Mouse (Mus musculus) MEL (cell line): ENCODE data around the gene Cat. TPM values are rescaled to one million over a fixed set of nuclear protein-coding genes. Genes with fewer than 3 reads are reported as not detected.

Experiments
- DNase-seq: peaks from one replicate; pipeline ENCODE4 v3.0.0; 2011; ENCODE audit warnings: low read depth, low spot score
- H3K27ac ChIP-seq: 2 replicates; pipeline ENCODE4 v1.5.1; 2012; ENCODE audit warnings: low read depth, mild to moderate bottlenecking, control low read depth, low read length, moderate library complexity; ENCODE audit not compliant: control insufficient read depth
- H3K27me3 ChIP-seq, 2 experiments: fragments of 150-350 bp in 1 of 2; sonication (generic) in 1 of 2; 2 replicates each; pipeline ENCODE4 v1.6.1; 2012; ENCODE audit warnings: low read length in 2 of 2, mild to moderate bottlenecking in 2 of 2, improper control_type of control experiment in 1 of 2, moderate library complexity in 1 of 2; ENCODE audit not compliant: insufficient read depth in 2 of 2, control insufficient read depth in 1 of 2
- H3K36me3 ChIP-seq, 2 experiments: 2 replicates each; pipeline ENCODE4 v1.6.1; 2012 to 2014; ENCODE audit warnings: low read length in 2 of 2, improper control_type of control experiment in 1 of 2, inconsistent platforms in 1 of 2, mild to moderate bottlenecking in 1 of 2; ENCODE audit not compliant: insufficient read depth in 2 of 2, control insufficient read depth in 1 of 2
- H3K4me1 ChIP-seq, 2 experiments: fragments of 150-350 bp in 1 of 2; sonication (generic) in 1 of 2; 2 replicates each; pipeline ENCODE4 v1.6.1; 2012; ENCODE audit warnings: low read length in 2 of 2, improper control_type of control experiment in 1 of 2, mild to moderate bottlenecking in 1 of 2; ENCODE audit not compliant: insufficient read depth in 2 of 2, control insufficient read depth in 1 of 2
- H3K4me3 ChIP-seq, 2 experiments: fragments of 150-350 bp in 1 of 2; sonication (generic) in 1 of 2; 2 replicates each; pipeline ENCODE4 v1.5.1; 2012; ENCODE audit warnings: low read depth in 2 of 2, low read length in 2 of 2, mild to moderate bottlenecking in 2 of 2, moderate library complexity in 2 of 2, control low read depth in 1 of 2, improper control_type of control experiment in 1 of 2; ENCODE audit not compliant: control insufficient read depth in 1 of 2, insufficient read depth in 1 of 2
- H3K79me2 ChIP-seq: 2 replicates; pipeline ENCODE4 v1.6.1; 2012; ENCODE audit warnings: mild to moderate bottlenecking, low read length, moderate library complexity; ENCODE audit not compliant: control insufficient read depth, poor library complexity, insufficient read depth
- H3K9ac ChIP-seq: 2 replicates; pipeline ENCODE4 v1.6.1; 2012; ENCODE audit warnings: low read depth, mild to moderate bottlenecking, control low read depth, low read length, moderate library complexity; ENCODE audit not compliant: control insufficient read depth, poor library complexity, severe bottlenecking
- H3K9me3 ChIP-seq: fragments of 150-350 bp; sonication (generic); replicated peaks from 2 replicates; pipeline ENCODE4 v1.6.1; 2012; ENCODE audit warnings: mild to moderate bottlenecking, low read length, improper control_type of control experiment, moderate library complexity; ENCODE audit not compliant: insufficient read depth
- ELF1 ChIP-seq: IDR thresholded peaks from 2 replicates; pipeline ENCODE4 v1.6.1; 2014; ENCODE audit warnings: low read depth, mild to moderate bottlenecking, inconsistent platforms, low read length, improper control_type of control experiment, moderate library complexity
- EP300 ChIP-seq, 2 experiments: IDR thresholded peaks; 2 replicates each; pipeline ENCODE4 v1.6.1; 2011; ENCODE audit warnings: improper control_type of control experiment in 2 of 2, low read length in 2 of 2, low read depth in 1 of 2, mild to moderate bottlenecking in 1 of 2
- GATA1 ChIP-seq: IDR thresholded peaks from 2 replicates; pipeline ENCODE4 v1.6.1; 2011; ENCODE audit warnings: low read depth, low read length, improper control_type of control experiment
- MAX ChIP-seq: IDR thresholded peaks from 2 replicates; pipeline ENCODE4 v1.6.1; 2011; ENCODE audit warnings: low read length, improper control_type of control experiment
- MXI1 ChIP-seq: IDR thresholded peaks from 2 replicates; pipeline ENCODE4 v1.6.1; 2011; ENCODE audit warnings: mild to moderate bottlenecking, low read depth, low read length, improper control_type of control experiment
- NELFE ChIP-seq: IDR thresholded peaks from 2 replicates; pipeline ENCODE4 v1.6.1; 2011; ENCODE audit warnings: low read depth, low read length, improper control_type of control experiment
- NRF1 ChIP-seq: IDR thresholded peaks from 2 replicates; pipeline ENCODE4 v1.6.1; 2014; ENCODE audit warnings: low read depth, mild to moderate bottlenecking, inconsistent platforms, low read length, improper control_type of control experiment, moderate library complexity; ENCODE audit not compliant: poor library complexity, insufficient read depth, severe bottlenecking
- RAD21 ChIP-seq: IDR thresholded peaks from 2 replicates; pipeline ENCODE4 v1.6.1; 2011; ENCODE audit warnings: mild to moderate bottlenecking, low read depth, low read length, improper control_type of control experiment
- SIN3A ChIP-seq: IDR thresholded peaks from 2 replicates; pipeline ENCODE4 v1.6.1; 2012; ENCODE audit warnings: low read length, improper control_type of control experiment, inconsistent platforms
- TAL1 ChIP-seq: IDR thresholded peaks from 2 replicates; pipeline ENCODE4 v1.6.1; 2012; ENCODE audit warnings: mild to moderate bottlenecking, inconsistent platforms, low read length, moderate library complexity, mixed read lengths
- UBTF ChIP-seq: IDR thresholded peaks from 2 replicates; pipeline ENCODE4 v1.6.1; 2012; ENCODE audit warnings: low read depth, mild to moderate bottlenecking, inconsistent platforms, low read length, improper control_type of control experiment, moderate library complexity, borderline replicate concordance; ENCODE audit not compliant: insufficient read depth
- ZC3H11A ChIP-seq: IDR thresholded peaks from 2 replicates; pipeline ENCODE4 v1.6.1; 2012; ENCODE audit warnings: low read depth, mild to moderate bottlenecking, inconsistent platforms, low read length, improper control_type of control experiment
- polyA plus RNA-seq, 2 experiments: library from polyadenylated mRNA; stranded (reverse) in 1 of 2; unstranded in 1 of 2; fragments of >175 nt in 1 of 2; fragments of >200 nt in 1 of 2; gene quantifications; 2 replicates each; pipeline versions ENCODE4 v1.2.1 to v1.2.4; 2012; ENCODE audit warnings: low replicate concordance in 2 of 2, low read depth in 1 of 2; ENCODE audit not compliant: insufficient read length in 2 of 2, insufficient read depth in 1 of 2, missing spikeins in 1 of 2
- total RNA-seq: library from RNA; depleted of rRNA; stranded (reverse); fragments of 300-350 nt; gene quantifications from 2 replicates; pipeline ENCODE4 v1.2.3, GENCODE M21; 2012; rRNA removed

The Cat gene
- total and polyA plus RNA-seq, 3 experiments, result 36.4 to 82.0 (median 74.3) TPM

DNA sequence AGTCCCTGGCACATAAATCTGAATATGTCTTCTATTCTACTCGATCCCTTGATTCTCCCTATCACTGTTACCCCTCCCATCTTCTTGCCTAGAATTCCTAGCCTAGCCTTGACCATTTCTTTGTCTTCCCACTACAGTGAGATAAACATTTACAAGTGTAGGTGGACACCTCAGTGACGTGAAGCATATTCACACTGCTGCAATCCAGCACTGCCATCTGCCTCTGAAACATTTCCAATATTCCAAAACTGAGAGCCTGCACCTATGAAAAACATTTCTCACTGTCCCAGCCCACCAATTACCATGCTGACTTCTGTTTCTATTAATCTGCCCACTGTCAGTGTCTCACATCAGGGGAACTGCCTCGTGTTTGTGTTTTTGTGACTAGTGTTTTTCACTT, 78.7 kb downstream of the Cat start:
- Histone ChIP-seq H3K36me3 (no peaks in the 10 kb centered on the region), H3K9ac (no peak overlapping the region), H3K4me3 (no peak overlapping the region), H3K27me3 (peaks cover 6% of the 10 kb centered on the region in 2 experiments), H3K79me2 (no peaks in the 10 kb centered on the region)
- no peak for DNase-seq
- no peak for TF ChIP-seq UBTF
- TF ChIP-seq TAL1, result no peak
- TF ChIP-seq NELFE, result no peak
- no peak for TF ChIP-seq EP300 (IDR thresholded peaks at IDR 0.05; ENCODE audit: low read depth in 1 of 2, low read length in 2 of 2)
- no peak for TF ChIP-seq RAD21
- no peak for TF ChIP-seq MXI1
- no peak for TF ChIP-seq NRF1
- TF ChIP-seq SIN3A, result no peak
- TF ChIP-seq ZC3H11A, result no peak
- no peak for TF ChIP-seq ELF1
- no peak for TF ChIP-seq MAX
- no peak for TF ChIP-seq GATA1
- TF ChIP-seq, all 39 proteins: peak for 0
- Histone ChIP-seq H3K4me1 (no peaks in the 10 kb centered on the region), H3K9me3 (no peaks in the 10 kb centered on the region), H3K27ac (no peak overlapping the region)

Other genes starting within 250 kb of the Cat start
- not detected in 2 replicates for gene Ehf, start 181.9 kb downstream of the Cat start, total RNA-seq
- not detected for gene Ehf, start 181.9 kb downstream of the Cat start, polyA plus RNA-seq
- not detected in 2 replicates for gene Elf5, start 73.5 kb downstream of the Cat start, total RNA-seq
- gene Elf5, start 73.5 kb downstream of the Cat start, polyA plus RNA-seq, result under 1 TPM in 1 of 2 experiments, not detected in 1; 0.07 TPM
- 0.10 and 0.12 TPM in 2 replicates for gene Abtb2, start 81.2 kb upstream of the Cat start, total RNA-seq
- gene Abtb2, start 81.2 kb upstream of the Cat start, polyA plus RNA-seq, result under 1 TPM in 1 of 2 experiments, not detected in 1; 0.13 TPM